Mouse (Mus musculus): Measurements from ENCODE around the gene Rbpjl. TPM values are rescaled to one million over a fixed set of nuclear protein-coding genes. Genes with fewer than 3 reads are reported as not detected.

Gene Rbpjl
- polyA plus RNA-seq, 1 experiment: 0.24 TPM

DNA sequence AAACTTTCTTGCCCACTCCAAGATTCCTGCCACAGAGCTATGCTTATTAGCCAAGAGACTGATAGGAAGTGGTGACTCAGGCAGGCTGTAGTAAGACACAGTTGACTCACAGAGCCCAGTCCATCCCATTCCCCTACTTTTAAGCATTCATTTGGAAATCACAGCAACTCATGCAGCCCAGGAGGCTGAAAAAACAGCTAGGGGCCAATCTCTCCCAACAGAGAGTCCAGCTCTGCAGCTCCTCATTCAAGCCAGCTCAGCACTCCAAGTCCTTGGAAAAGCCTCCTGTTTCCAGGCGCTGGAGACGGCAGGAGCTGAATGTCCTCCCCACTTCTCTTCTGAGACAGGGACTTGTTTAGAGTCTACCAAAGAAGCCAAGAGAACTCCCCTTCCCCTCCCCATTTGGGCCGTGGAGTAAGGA, 36.1 kb downstream of the Rbpjl start:
- Histone ChIP-seq H3K4me1 (replicated peaks; ENCODE audit: control insufficient read depth, insufficient read depth, low read length) (peaks cover 39% of the 10 kb centered on the region), H3K36me3 (ENCODE audit: control insufficient read depth, insufficient read depth, low read length) (no peaks in the 10 kb centered on the region), H3K27ac (ENCODE audit: control insufficient read depth, insufficient read depth, low read length) (no peak overlapping the region), H3K27me3 (ENCODE audit: control insufficient read depth, insufficient read depth, low read length) (peaks cover 6% of the 10 kb centered on the region; the same call in 1 of the 2 replicates), H3K4me3 (ENCODE audit: control insufficient read depth, insufficient read depth, low read length) (no peak overlapping the region)
- DNase-seq: no peak
- 84% methylated on average over 3 of the region's 3 CpGs for WGBS
- TF ChIP-seq CTCF (IDR thresholded peaks at IDR 0.05; ENCODE audit: borderline replicate concordance, control insufficient read depth, extremely low read depth, insufficient read depth, low read length, poor library complexity) (no peak), POLR2A (IDR thresholded peaks at IDR 0.05; ENCODE audit: control insufficient read depth, extremely low read depth, insufficient read depth, low read length, poor library complexity) (no peak)

- Histone ChIP-seq H3K27me3 (ENCODE audit: control insufficient read depth, insufficient read depth, low read length) (peaks cover 6% of the 10 kb centered on the region; the same call in 1 of the 2 replicates), H3K4me3 (ENCODE audit: control insufficient read depth, insufficient read depth, low read length) (no peak overlapping the region), H3K27ac (ENCODE audit: control insufficient read depth, insufficient read depth, low read length) (no peak overlapping the region), H3K4me1 (replicated peaks; ENCODE audit: control insufficient read depth, insufficient read depth, low read length) (peaks cover 37% of the 10 kb centered on the region), H3K36me3 (ENCODE audit: control insufficient read depth, insufficient read depth, low read length) (no peaks in the 10 kb centered on the region)
- 28% methylated on average over 5 of the region's 5 CpGs for WGBS
- no peak for DNase-seq
- TF ChIP-seq POLR2A (IDR thresholded peaks at IDR 0.05; ENCODE audit: control insufficient read depth, extremely low read depth, insufficient read depth, low read length, poor library complexity) (0 out of 2 replicates have a peak, but pooled peaks have one; percentile 19), CTCF (IDR thresholded peaks at IDR 0.05; ENCODE audit: borderline replicate concordance, control insufficient read depth, extremely low read depth, insufficient read depth, low read length, poor library complexity) (no peak)
Measured at GRCm38 (mm10) chr2:164440314-164440713, 37.4 kb downstream of the Rbpjl start.

GRCm38 (mm10) chr2:164441155-164441554, 38.2 kb downstream of the Rbpjl start:
- WGBS: 5% methylated on average over 8 of the region's 8 CpGs

DNA sequence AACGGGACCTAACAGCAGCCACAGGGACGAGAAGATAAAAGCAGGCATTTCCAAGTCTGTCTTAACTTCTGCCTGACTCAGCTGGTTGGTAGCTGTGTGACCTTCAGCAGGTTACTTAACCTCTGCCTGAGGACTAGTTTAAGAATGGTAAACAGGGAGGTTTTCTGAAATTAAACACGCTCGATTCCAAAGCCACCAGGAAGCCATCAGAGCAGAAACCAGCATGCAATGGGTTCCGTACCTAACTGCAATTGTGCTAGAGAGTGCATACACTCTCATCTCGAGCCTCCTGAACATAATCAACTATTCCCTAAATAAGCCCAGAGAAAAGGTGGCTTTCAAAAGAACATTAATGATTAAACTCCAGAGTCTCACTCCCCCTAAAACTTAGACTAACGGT, 38.8 kb downstream of the Rbpjl start:
- DNase-seq: no peak
- peaks cover 6% of the 10 kb centered on the region; the same call in 1 of the 2 replicates for H3K27me3 ChIP-seq (ENCODE audit: control insufficient read depth, insufficient read depth, low read length)
- no peaks in the 10 kb centered on the region for H3K36me3 ChIP-seq (ENCODE audit: control insufficient read depth, insufficient read depth, low read length)
- 6% methylated on average over 7 of the region's 7 CpGs for WGBS
- H3K4me3 ChIP-seq (ENCODE audit: control insufficient read depth, insufficient read depth, low read length): no peak overlapping the region; the same call in 1 of the 2 replicates
- TF ChIP-seq CTCF (IDR thresholded peaks at IDR 0.05; ENCODE audit: borderline replicate concordance, control insufficient read depth, extremely low read depth, insufficient read depth, low read length, poor library complexity) (no peak), POLR2A (IDR thresholded peaks at IDR 0.05; ENCODE audit: control insufficient read depth, extremely low read depth, insufficient read depth, low read length, poor library complexity) (no peak)
- H3K4me1 ChIP-seq (replicated peaks; ENCODE audit: control insufficient read depth, insufficient read depth, low read length): peaks cover 32% of the 10 kb centered on the region
- no peak overlapping the region for H3K27ac ChIP-seq (ENCODE audit: control insufficient read depth, insufficient read depth, low read length)

More at GRCm38 (mm10) chr2:164441155-164441554, 38.2 kb downstream of the Rbpjl start:
- Histone ChIP-seq H3K27me3 (ENCODE audit: control insufficient read depth, insufficient read depth, low read length) (peaks cover 6% of the 10 kb centered on the region; the same call in 1 of the 2 replicates), H3K4me1 (replicated peaks; ENCODE audit: control insufficient read depth, insufficient read depth, low read length) (peaks cover 34% of the 10 kb centered on the region), H3K27ac (ENCODE audit: control insufficient read depth, insufficient read depth, low read length) (no peak overlapping the region), H3K4me3 (ENCODE audit: control insufficient read depth, insufficient read depth, low read length) (peak overlapping the region; percentile 33), H3K36me3 (ENCODE audit: control insufficient read depth, insufficient read depth, low read length) (no peaks in the 10 kb centered on the region)
- peak; percentile 66 for DNase-seq
- 0 out of 2 replicates have a peak, but pooled peaks have one; percentile 21 for TF ChIP-seq POLR2A (IDR thresholded peaks at IDR 0.05; ENCODE audit: control insufficient read depth, extremely low read depth, insufficient read depth, low read length, poor library complexity)
- TF ChIP-seq CTCF (IDR thresholded peaks at IDR 0.05; ENCODE audit: borderline replicate concordance, control insufficient read depth, extremely low read depth, insufficient read depth, low read length, poor library complexity): peak; percentile 16; the same call in 1 of the 2 replicates

- H3K4me3 ChIP-seq (ENCODE audit: control insufficient read depth, insufficient read depth, low read length): peak overlapping the region; percentile 54
- peaks cover 32% of the 10 kb centered on the region for H3K4me1 ChIP-seq (replicated peaks; ENCODE audit: control insufficient read depth, insufficient read depth, low read length)
- DNase-seq: no peak
- no peaks in the 10 kb centered on the region for H3K36me3 ChIP-seq (ENCODE audit: control insufficient read depth, insufficient read depth, low read length)
- peaks cover 6% of the 10 kb centered on the region; the same call in 1 of the 2 replicates for H3K27me3 ChIP-seq (ENCODE audit: control insufficient read depth, insufficient read depth, low read length)
- H3K27ac ChIP-seq (ENCODE audit: control insufficient read depth, insufficient read depth, low read length): no peak overlapping the region
- TF ChIP-seq POLR2A (IDR thresholded peaks at IDR 0.05; ENCODE audit: control insufficient read depth, extremely low read depth, insufficient read depth, low read length, poor library complexity) (no peak), CTCF (IDR thresholded peaks at IDR 0.05; ENCODE audit: borderline replicate concordance, control insufficient read depth, extremely low read depth, insufficient read depth, low read length, poor library complexity) (no peak)
- WGBS: 8% methylated on average over 29 of the region's 29 CpGs
Measured at GRCm38 (mm10) chr2:164442315-164443050, 39.5 kb downstream of the Rbpjl start.

DNA sequence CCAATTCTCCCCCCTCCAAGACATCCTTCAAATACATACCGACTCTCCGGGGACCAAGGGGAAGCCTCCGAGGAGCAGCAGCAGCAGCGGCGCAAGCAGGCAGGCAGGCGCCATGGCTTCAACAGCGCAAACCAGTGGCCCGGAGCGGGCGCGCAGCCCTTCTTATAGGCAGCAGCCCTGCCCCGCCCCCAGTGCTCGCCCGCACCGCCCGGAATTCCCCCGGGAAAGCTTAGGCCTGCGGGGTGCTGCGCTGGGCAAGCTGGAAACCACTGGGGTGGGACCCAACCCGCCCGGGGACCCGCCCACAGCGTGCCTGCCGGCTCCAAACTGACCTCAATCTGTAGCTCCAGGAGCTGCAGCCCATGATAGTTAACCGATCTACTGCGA, 40.1 kb downstream of the Rbpjl start:
- TF ChIP-seq POLR2A (IDR thresholded peaks at IDR 0.05; ENCODE audit: control insufficient read depth, extremely low read depth, insufficient read depth, low read length, poor library complexity) (0 out of 2 replicates have a peak, but pooled peaks have one; percentile 32), CTCF (IDR thresholded peaks at IDR 0.05; ENCODE audit: borderline replicate concordance, control insufficient read depth, extremely low read depth, insufficient read depth, low read length, poor library complexity) (no peak)
- H3K27me3 ChIP-seq (ENCODE audit: control insufficient read depth, insufficient read depth, low read length): peaks cover 6% of the 10 kb centered on the region; the same call in 1 of the 2 replicates
- H3K4me1 ChIP-seq (replicated peaks; ENCODE audit: control insufficient read depth, insufficient read depth, low read length): peaks cover 31% of the 10 kb centered on the region

More for the DNA sequence above, 40.1 kb downstream of the Rbpjl start:
- Histone ChIP-seq H3K36me3 (ENCODE audit: control insufficient read depth, insufficient read depth, low read length) (no peaks in the 10 kb centered on the region), H3K4me3 (ENCODE audit: control insufficient read depth, insufficient read depth, low read length) (peak overlapping the region; percentile 54), H3K27ac (ENCODE audit: control insufficient read depth, insufficient read depth, low read length) (no peak overlapping the region)
- DNase-seq: peak; percentile 54
- under 1% methylated on average over 26 of the region's 26 CpGs for WGBS
